Mouse (Mus musculus) hematopoietic multipotent progenitor cell, adult 10-12 weeks (in vitro differentiated cells): ENCODE data around the gene Hapln3. TPM values are rescaled to one million over a fixed set of nuclear protein-coding genes. Genes with fewer than 3 reads are reported as not detected.

Experiments
- polyA plus RNA-seq: library from polyadenylated mRNA; stranded (reverse); fragments of >175 nt; gene quantifications from 2 replicates; pipeline ENCODE4 v1.2.3, GENCODE M21; 2012; ENCODE audit warnings: low replicate concordance

Gene Hapln3
- polyA plus RNA-seq = 0.12 and 0.13 TPM in 2 replicates

GRCm38 (mm10) chr7:79130843-79131444 is at the start of gene Hapln3:
Gene Hapln3, minus strand, starts transcription at chr7:79131018.

GRCm38 (mm10) chr7:79148711-79149266 is 18.0 kb upstream of the Hapln3 start, which contains the start of gene Mfge8:
Gene Mfge8, minus strand, starts transcription at chr7:79149060.

Other genes with a start within 250 kb of the Hapln3 start
- 16.8 and 41.5 TPM in 2 replicates for gene Aen, start 235.2 kb downstream of the Hapln3 start, polyA plus RNA-seq
- gene Isg20, start 217.6 kb downstream of the Hapln3 start, polyA plus RNA-seq = 27.4 and 83.1 TPM in 2 replicates
- gene Acan, start 77.5 kb downstream of the Hapln3 start, polyA plus RNA-seq = not detected in 2 replicates
- gene Mfge8, start 18.0 kb upstream of the Hapln3 start, polyA plus RNA-seq = 34.8 and 51.4 TPM in 2 replicates
- gene Abhd2, start 142.2 kb upstream of the Hapln3 start, polyA plus RNA-seq = 24.7 and 34.5 TPM in 2 replicates